Mouse (Mus musculus): ENCODE measurements around the gene Fam234b.

- TF ChIP-seq POLR2A (IDR thresholded peaks at IDR 0.05; ENCODE audit: insufficient read depth, low read length) (no peak), CTCF (IDR thresholded peaks at IDR 0.05; ENCODE audit: low read depth, low read length) (no peak)
Measured at GRCm38 (mm10) chr6:135294150-135294549, 96.4 kb downstream of the Fam234b start.
